Mouse (Mus musculus) ES-Bruce4 (cell line): ENCODE measurements around the gene Ccr8. TPM values are rescaled to one million over a fixed set of nuclear protein-coding genes. Genes with fewer than 3 reads are reported as not detected.
"Not testable (repeated sequence)": the region's sequence is repeated elsewhere in the genome, so short reads cannot be mapped to it uniquely, and the experiment has no call there.

Experiments used
- H3K27ac ChIP-seq: 2 replicates; pipeline ENCODE4 v1.5.1; 2012; ENCODE audit warnings: low read length, inconsistent platforms; ENCODE audit not compliant: insufficient read depth
- H3K27me3 ChIP-seq: 2 replicates; pipeline ENCODE4 v1.6.1; 2012; ENCODE audit warnings: mild to moderate bottlenecking, low read length, inconsistent platforms; ENCODE audit not compliant: control insufficient read depth, poor library complexity, insufficient read depth, severe bottlenecking
- H3K36me3 ChIP-seq: 2 replicates; pipeline ENCODE4 v1.6.1; 2012; ENCODE audit warnings: inconsistent platforms, mild to moderate bottlenecking, low read length, moderate library complexity; ENCODE audit not compliant: control insufficient read depth, poor library complexity, insufficient read depth, severe bottlenecking
- H3K4me1 ChIP-seq: one replicate; pipeline ENCODE4 v1.8.1; 2011; ENCODE audit warnings: low read length; ENCODE audit not compliant: control insufficient read depth, insufficient read depth
- H3K4me3 ChIP-seq: 2 replicates; pipeline ENCODE4 v1.5.1; 2011; ENCODE audit warnings: low read depth, mild to moderate bottlenecking, low read length
- H3K9ac ChIP-seq: 2 replicates; pipeline ENCODE4 v1.6.1; 2012; ENCODE audit warnings: low read depth, mild to moderate bottlenecking, inconsistent platforms; ENCODE audit not compliant: poor library complexity, severe bottlenecking
- H3K9me3 ChIP-seq: replicated peaks from 2 replicates; pipeline ENCODE4 v1.6.1; 2012; ENCODE audit warnings: mild to moderate bottlenecking, low read length, inconsistent platforms; ENCODE audit not compliant: control insufficient read depth, poor library complexity, insufficient read depth, severe bottlenecking
- CTCF ChIP-seq: IDR thresholded peaks from one replicate; pipeline ENCODE4 v1.8.1; 2011; ENCODE audit warnings: low read depth, low read length
- EP300 ChIP-seq: IDR thresholded peaks from 2 replicates; pipeline ENCODE4 v1.6.1; 2011; ENCODE audit warnings: low read depth, low read length; ENCODE audit not compliant: insufficient read depth
- POLR2A ChIP-seq: IDR thresholded peaks from one replicate; pipeline ENCODE4 v1.8.1; 2011; ENCODE audit warnings: low read length; ENCODE audit not compliant: insufficient read depth
- polyA plus RNA-seq: library from polyadenylated mRNA; stranded (reverse); fragments of >200 nt; gene quantifications from 2 replicates; pipeline ENCODE4 v1.2.4, GENCODE M21; 2011; ENCODE audit warnings: low read depth; ENCODE audit not compliant: missing spikeins, insufficient read depth, insufficient read length

Ccr8 gene
- polyA plus RNA-seq, 1 experiment = not detected

- Histone ChIP-seq H3K27me3 (no peaks in the 10 kb centered on the region), H3K36me3 (no peaks in the 10 kb centered on the region), H3K27ac (no peak overlapping the region), H3K4me3 (no peak overlapping the region), H3K9ac (no peak overlapping the region), H3K9me3 (no peaks in the 10 kb centered on the region; the same call in 1 of the 2 replicates), H3K4me1 (no peaks in the 10 kb centered on the region)
- TF ChIP-seq CTCF = no peak
These were observed 1.8 kb downstream of the Ccr8 start for GRCm38 (mm10) chr9:120093701-120094100.

GRCm38 (mm10) chr9:120095886-120096285 lies 4.0 kb downstream of the Ccr8 start:
- H3K9me3 ChIP-seq = no peaks in the 10 kb centered on the region; the same call in 1 of the 2 replicates
- TF ChIP-seq CTCF (no peak), POLR2A (no peak)
- H3K36me3 ChIP-seq = no peaks in the 10 kb centered on the region
- H3K27ac ChIP-seq = no peak overlapping the region
- H3K4me3 ChIP-seq = no peak overlapping the region
- no peaks in the 10 kb centered on the region for H3K4me1 ChIP-seq
- H3K9ac ChIP-seq = no peak overlapping the region
- H3K27me3 ChIP-seq = no peaks in the 10 kb centered on the region

GRCm38 (mm10) chr9:120098682-120099081 lies 6.8 kb downstream of the Ccr8 start:
- Histone ChIP-seq H3K9me3 (peaks cover 19% of the 10 kb centered on the region), H3K9ac (no peak overlapping the region), H3K27me3 (no peaks in the 10 kb centered on the region), H3K27ac (no peak overlapping the region), H3K36me3 (no peaks in the 10 kb centered on the region), H3K4me3 (no peak overlapping the region), H3K4me1 (no peaks in the 10 kb centered on the region)
- TF ChIP-seq EP300 (no peak), CTCF (peak; percentile 85)

GRCm38 (mm10) chr9:120099304-120099703 lies 7.4 kb downstream of the Ccr8 start:
- no peaks in the 10 kb centered on the region for H3K4me1 ChIP-seq
- H3K27me3 ChIP-seq = no peaks in the 10 kb centered on the region
- H3K9me3 ChIP-seq = peaks cover 19% of the 10 kb centered on the region
- no peak overlapping the region for H3K4me3 ChIP-seq
- TF ChIP-seq EP300 = no peak
- TF ChIP-seq POLR2A = no peak
- TF ChIP-seq CTCF = no peak
- no peak overlapping the region for H3K27ac ChIP-seq
- H3K36me3 ChIP-seq = no peaks in the 10 kb centered on the region
- H3K9ac ChIP-seq = no peak overlapping the region

- peaks cover 19% of the 10 kb centered on the region for H3K9me3 ChIP-seq
These were observed 9.3 kb downstream of the Ccr8 start for GRCm38 (mm10) chr9:120101165-120101564.

GRCm38 (mm10) chr9:120108953-120109352 lies 17.0 kb downstream of the Ccr8 start:
- not testable (repeated sequence) for H3K27me3 ChIP-seq, H3K9me3 ChIP-seq, H3K9ac ChIP-seq, H3K27ac ChIP-seq, H3K4me3 ChIP-seq, H3K36me3 ChIP-seq, H3K4me1 ChIP-seq

More at GRCm38 (mm10) chr9:120101165-120101564, 9.3 kb downstream of the Ccr8 start:
- Histone ChIP-seq H3K9ac (no peak overlapping the region), H3K27me3 (no peaks in the 10 kb centered on the region), H3K4me1 (no peaks in the 10 kb centered on the region), H3K4me3 (no peak overlapping the region), H3K27ac (no peak overlapping the region), H3K36me3 (no peaks in the 10 kb centered on the region)
- TF ChIP-seq POLR2A (no peak), CTCF (no peak), EP300 (no peak)
